Mouse (Mus musculus): ENCODE results near the gene Gls2.
"Not testable (repeated sequence)": the region's sequence is repeated elsewhere in the genome, so short reads cannot be mapped to it uniquely, and the experiment has no call there.

Gls2 gene

DNA sequence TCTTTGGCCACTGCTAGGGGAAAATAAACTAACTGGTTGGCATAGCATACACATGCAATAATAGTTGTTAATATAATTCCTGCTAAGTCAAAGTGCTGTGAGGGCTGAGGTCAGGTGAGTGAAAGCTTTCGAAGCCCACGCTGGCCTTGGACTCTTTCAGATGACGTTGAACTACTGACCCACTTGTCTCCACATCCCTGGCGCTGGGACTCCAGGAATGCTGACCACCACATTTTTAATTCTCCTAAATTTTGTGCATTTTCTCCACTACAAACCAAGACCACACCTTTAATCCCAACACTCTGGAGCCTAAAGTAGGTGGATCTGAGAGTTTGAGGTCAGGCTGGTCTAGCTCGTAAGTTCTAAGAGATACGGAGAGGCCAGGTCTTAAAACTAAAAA, 1.1 kb upstream of the Gls2 start:
- in situ Hi-C loops (cut with MseI, MboI) = no loop called here

DNA sequence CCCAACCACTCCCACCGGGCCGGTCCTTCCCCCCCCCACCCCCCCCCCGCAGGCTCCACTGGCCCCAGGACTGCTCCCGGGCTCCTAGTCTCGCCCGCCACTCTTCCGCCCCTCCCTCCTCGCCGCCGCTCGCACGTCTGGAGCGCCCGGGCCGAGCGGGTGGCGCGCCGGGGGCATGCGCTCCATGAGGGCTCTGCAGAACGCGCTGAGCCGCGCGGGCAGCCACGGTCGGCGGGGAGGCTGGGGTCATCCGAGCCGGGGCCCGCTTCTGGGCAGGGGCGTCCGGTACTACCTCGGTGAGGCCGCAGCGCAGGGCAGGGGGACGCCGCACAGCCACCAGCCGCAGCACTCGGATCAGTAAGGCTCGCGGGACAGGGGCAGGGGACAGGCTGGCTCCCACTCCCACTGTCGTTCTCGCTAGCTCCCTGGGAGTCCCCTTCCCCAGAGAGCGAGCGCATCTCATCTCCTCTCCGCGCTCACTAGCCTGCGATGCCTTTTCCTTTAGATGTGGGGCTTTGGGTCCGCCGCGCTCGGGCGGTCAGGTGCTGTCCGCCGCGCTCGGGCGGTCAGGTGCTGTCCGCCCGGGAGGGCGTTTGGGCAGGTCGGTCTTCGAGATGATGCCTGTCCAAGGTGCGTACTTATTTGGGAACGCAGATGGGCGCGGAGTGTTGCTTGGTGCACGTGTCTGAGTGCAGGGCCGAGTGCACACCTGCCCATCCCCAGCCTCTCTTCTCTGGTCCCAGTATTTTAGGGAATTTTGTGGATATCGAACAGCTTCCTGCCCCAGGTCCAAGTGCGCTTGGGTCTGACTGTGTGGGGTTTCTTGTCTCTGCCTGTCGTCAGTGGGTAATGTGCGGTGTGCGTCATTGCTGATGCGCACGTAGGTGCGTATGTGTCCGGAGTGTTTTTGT, 549 bp downstream of the Gls2 start:
- in situ Hi-C loops (cut with MseI, MboI) = no loop called here

DNA sequence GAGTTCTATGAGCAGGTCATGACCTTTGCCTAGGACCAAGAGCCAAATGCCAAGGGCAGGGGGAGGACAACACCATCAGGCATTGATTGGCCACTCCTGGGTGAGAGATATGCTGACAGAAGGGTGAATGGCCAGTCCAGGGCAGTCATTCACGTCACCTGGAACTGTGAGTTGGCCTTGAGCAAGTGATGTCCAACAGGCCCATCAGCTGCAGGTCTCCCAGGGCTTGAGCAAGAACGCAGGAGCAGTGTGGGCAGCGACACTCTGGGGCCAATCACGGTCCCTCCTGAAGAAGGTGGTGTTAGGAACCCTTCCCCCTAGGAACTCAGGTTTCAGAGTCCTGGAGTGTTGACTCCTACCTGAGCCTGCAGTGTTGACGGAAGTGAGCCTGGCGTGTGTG, 7.6 kb downstream of the Gls2 start:
- in situ Hi-C loops (cut with MseI, MboI) = no loop called here

DNA sequence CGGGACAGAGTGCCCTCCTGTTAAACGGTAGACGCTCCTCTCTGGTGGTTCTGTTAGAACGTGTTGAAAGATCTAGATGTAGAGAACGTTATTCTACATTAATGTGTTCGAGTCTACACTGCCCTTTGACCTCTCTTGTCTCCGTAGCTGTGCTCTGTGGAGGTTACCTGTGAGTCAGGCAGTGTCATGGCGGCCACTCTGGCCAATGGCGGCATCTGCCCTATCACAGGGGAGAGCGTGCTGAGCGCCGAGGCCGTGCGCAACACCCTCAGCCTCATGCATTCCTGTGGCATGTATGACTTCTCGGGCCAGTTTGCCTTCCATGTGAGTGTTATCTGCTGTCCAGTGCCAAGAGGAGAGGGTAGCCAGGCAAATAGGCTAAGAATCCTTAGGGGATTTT, 10.7 kb downstream of the Gls2 start:
- in situ Hi-C loops (cut with MseI, MboI) = no loop called here

DNA sequence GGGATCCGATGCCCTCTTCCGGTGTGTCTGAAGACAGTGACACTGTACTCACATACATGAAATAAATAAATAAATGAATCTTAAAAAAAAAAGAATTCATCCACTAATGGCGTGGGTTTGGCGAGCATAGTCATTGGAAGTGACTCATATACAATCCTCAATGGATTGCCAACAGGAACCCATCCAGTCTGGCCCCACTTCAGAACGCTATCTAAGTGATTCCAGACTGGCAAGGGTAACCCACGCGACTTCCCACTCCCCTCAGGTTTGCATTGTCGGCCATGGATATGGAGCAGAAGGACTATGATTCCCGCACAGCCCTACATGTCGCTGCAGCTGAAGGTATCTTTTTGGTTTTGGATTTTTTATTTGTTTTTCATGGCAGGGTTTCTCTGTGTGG, 14.1 kb downstream of the Gls2 start:
- in situ Hi-C loops (cut with MseI, MboI) = no loop called here

DNA sequence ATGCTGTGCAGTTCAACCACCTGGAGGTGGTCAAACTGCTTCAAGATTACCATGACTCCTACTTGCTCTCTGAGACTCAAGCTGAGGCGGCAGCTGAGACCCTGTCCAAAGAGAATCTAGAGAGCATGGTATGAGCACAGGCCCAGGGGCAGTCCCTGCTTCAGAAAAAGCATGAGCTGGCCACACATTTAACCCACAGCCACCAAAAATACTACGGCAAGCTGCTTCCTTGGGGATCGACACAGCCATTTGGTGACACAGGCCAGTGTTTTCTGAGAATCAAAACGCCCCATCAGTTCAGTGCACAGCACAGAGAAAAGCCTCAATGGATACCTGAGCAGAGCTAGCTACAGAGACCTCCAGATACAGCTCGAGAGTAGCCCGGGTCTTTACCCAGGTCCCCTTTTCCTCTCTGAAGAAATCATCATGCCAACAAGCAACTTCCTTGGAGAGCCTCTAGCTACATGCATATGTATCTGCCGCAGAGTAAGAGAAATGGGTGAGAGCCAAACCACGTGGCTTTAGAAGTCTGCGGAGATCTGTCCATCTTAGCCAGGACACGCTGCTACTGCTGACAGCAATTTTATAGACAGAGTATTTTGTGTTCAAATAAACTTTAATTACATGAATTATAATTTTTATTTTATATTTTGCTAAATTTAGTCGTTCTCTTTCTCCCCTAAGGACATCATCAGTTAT, 15.2 kb downstream of the Gls2 start:
- in situ Hi-C loops (cut with MseI, MboI) = no loop called here

DNA sequence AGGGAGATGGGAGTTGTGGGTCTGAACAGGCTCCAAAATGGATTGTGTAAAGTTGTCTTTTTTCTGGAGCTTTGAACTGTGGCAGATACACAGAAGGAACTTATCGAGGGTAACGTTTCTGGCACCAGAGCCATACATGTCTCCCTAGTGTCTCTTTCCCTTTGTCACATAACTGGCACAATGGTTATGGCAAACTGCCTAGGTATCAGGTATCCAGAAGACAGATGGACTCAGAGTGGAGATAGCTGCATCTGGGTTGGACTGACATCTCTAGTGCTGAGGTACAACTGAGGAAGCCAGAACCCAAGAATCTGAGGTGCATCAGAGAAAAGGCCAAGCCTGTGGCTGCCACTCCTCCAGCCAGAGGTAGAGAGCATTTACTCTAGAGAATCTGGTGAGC, 15.9 kb downstream of the Gls2 start:
- in situ Hi-C loops (cut with MseI, MboI) = no loop called here

DNA sequence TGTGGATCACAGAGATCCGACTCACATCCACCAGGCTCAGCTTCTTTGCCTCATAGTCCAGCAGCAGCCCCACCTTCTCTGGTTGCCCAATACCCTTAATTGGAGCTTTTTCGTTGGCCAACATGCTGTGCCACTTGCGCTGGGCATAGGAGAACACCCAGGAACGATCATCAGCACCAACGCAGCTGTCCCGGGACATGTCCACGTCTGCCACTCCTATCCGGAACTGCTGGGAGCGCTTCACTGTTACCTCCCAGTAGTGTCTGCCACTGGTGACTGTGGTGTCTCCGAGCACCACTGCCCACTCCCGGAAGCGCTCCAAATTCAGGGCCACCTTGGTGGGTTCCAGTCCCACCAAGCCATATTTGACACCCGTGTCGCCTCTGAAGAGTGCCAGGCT, 16.7 kb downstream of the Gls2 start:
- in situ Hi-C loops (cut with MseI, MboI) = no loop called here

DNA sequence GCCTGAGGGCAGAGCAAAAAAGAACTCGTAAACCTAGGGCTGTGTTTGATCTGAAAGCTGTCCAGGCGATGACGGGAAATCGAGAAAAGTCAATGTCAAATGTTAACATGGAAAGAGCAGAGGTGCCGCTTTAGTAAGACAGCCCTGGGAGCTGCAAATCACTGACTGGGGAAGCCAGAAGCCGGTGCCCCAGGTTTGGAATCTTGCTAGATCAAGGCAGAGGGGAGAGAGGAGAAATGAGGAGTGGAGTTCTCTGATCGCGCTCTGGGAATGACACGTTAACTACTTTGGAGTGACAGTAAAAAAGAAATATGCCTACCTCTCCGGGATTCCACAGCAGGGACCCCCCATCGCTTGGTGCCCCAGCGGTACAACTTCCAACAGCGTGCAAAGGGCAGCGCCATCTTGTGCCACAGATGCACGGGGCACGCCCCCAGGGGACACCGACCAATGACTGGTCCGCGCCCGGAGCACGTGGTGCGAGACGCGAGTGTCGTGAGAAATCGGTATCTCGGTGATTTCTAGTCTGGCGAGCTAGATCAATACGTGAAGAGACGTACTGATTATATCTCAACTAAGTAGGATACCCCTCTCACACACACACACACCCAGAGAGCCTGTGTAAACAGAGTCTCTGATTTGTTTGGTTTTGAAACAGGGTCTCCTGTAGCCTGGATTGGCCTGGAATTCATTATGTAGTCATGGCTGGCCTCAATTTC, 17.3 kb downstream of the Gls2 start, which contains the start of gene Spryd4:
Gene Spryd4 (minus strand): TSS at position 418 of the 719 bp plus-strand sequence.
- in situ Hi-C loops (cut with MseI, MboI) = no loop called here

DNA sequence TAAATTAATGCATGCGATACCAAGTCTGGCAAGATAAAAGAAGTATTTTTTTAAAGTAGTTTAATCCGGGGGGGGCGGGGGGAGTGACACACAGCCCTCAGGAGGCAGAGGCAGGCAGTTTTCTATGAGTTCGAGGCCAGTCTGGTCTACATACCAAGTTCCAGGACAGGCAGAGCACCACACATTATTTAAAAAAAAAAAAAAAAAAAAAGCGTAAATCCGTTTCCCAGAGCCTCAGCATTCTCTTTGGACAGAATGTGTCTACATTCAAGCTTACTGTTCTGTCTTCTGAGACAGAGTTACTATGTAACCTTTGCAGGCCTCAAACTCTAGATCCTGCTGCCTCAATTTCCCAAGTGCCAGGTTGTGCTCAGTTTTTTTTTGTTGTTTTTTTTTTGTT, 17.9 kb downstream of the Gls2 start:
- in situ Hi-C loops (cut with MseI, MboI) = no loop called here

DNA sequence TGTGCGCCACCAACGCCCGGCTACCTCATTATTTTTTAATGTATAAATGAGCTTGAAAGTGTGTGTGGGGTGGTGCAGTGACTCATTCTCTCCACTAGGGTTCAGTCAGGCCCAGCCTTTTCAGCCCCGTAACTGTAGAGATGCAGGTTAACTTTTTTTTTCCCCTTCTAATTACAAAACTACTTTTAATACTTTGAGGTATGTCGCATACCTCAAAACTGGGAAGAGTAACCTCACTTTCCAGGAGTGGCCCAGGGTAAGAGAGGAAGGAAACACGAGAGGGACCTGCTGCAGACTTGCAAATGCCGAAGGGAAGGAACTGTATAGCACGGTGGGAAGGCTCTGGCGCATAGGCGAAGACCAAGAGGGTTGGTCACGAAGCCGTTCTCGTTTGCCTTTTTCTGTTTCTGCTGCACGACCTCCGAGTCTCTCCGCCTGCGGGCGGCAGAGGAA, 18.6 kb downstream of the Gls2 start:
- in situ Hi-C loops (cut with MseI, MboI) = no loop called here

DNA sequence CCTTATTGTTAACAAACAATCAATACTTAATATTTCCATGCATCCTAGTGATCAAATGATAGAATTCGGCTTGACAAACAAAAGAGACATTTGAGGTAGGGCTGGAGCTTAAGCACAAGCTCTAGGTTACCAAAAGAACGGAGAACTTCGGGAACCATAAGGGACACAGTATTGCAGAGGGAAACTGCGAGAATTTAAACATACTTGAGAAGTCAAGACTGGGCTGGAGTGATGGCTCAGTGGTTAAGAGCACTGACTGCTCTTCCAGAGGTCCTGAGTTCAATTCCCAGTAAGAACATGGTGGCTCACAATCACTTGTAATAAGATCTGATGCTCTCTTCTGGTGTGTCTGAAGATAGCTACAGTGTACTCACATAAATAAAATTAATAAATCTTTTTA, 19.9 kb downstream of the Gls2 start:
- in situ Hi-C loops (cut with MseI, MboI) = not testable (repeated sequence)

DNA sequence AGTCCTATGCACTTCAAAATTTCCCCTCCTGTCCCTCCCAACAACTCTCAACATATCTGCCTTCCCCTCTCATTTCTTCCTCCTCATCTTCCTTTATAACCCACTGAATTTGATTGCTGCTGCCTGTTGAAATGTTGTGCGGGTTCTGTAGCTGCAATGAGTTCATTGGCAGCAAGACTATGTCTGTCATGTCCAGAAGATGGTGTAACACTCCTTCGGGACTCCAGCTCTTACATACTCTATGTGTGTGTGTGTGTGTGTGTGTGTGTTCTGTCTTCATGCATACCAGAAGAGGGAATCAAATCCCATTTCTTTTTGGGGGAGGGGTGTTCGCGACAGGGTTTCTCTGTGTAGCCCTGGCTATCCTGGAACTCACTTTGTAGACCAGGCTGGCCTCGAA, 20.7 kb downstream of the Gls2 start:
- in situ Hi-C loops (cut with MseI, MboI) = no loop called here

DNA sequence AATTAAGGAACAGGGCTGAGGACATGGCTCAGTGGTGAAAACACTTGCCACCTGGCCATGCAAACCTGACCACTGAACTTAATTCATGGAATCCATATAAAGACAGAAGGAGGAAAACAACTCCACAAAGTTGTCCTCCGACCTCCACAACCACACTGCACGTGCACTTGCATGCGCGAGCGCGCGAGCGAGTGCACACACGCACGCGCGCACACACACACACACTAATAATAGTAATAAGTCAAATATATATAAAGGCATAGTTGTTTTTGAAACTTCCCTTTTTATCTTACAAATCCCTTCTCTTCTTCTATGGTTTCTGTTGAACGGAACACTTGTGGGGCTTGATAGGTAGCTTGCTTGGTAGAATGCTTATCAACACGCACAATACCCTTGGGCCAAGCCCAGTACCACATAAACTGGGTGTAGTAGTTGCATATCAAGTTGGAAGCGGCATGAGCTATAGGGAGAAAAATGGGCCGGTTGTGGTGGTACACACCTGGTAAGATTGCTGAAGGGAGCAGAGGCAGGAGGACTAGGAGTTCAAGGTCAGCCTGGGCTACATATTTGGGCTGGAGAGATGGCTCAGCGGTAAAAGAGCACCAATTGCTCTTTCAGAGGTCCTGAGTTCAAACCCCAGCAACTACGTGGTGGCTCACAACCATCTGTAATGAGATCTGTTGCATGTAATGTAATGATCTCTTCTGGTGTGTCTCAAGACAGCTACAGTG, 24.3 kb downstream of the Gls2 start:
- in situ Hi-C loops (cut with MseI, MboI) = no loop called here

DNA sequence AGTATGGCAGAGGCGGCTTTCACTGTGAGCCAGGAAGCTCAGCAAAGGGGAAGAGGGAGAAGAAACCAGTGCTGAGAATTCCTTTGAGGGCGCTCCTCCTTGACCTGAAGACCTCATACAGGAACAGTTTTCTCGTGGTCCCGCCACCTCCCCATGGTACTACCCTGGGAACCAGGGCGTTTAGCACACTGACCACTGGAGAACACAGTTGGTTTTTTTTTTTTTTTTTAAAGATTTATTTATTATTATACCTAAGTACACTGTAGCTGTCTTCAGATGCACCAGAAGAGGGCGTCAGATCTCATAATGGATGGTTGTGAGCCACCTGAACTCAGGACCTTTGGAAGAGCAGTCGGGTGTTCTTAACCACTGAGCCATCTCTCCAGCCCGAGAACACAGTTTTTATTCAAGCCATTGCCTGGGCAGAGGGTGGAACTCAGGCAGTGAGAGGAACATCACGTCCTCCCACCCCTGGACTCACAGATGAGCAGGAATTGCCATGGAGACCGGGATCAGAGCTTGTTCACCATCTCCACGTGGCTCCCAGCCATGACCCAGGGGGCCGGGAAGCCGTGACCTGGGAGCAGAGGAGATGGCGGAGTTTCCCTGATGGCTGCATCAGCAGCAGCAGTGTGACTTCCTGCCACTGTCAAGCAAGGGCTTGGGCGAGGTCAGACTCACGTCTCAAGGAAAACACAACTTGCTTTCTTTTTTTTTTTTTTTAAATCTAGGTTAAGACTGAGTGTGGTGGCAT, 27.5 kb downstream of the Gls2 start:
- in situ Hi-C loops (cut with MseI, MboI) = no loop called here

DNA sequence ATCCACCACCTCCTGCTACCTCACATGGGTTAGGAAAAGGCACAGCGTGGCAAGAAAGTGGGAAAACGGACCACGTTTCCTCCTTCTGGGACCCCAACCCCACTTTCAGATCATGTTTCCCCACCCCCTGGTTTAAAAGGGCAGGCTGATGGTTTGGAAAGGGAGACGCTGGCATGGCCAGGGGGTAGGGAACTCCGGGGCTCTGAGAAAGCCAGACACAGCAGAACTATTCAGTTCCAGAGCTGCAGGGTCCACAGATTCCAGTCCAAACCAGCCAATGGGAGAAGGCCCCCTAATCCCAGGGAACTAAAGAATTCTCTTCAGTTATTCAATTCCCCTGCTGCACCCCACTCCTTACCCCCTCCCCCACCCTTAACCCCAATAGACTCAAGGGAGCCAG, 30.8 kb downstream of the Gls2 start:
- in situ Hi-C loops (cut with MseI, MboI) = no loop called here

DNA sequence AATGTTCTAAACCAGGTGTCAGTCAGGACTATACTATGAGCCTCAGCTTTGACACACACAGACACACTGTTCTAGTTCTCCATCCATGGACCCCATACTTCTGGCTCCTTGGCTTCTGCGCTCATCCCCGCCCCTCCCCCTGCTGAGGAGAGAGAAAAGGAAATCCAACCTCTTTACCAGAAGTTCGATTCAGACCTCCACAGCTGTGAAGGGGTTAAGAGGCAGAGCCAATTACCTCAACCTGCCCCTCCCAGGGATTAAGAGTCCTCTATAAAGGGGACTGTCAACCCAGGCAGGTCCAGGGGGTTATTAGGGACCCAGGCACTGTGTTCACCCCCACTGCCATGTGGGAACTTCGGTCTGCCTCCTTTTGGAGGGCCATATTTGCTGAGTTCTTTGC, 31.3 kb downstream of the Gls2 start, which contains the start of gene Mip:
Gene Mip (plus strand): TSS at position 301 of the 400 bp plus-strand sequence.
- in situ Hi-C loops (cut with MseI, MboI) = no loop called here

DNA sequence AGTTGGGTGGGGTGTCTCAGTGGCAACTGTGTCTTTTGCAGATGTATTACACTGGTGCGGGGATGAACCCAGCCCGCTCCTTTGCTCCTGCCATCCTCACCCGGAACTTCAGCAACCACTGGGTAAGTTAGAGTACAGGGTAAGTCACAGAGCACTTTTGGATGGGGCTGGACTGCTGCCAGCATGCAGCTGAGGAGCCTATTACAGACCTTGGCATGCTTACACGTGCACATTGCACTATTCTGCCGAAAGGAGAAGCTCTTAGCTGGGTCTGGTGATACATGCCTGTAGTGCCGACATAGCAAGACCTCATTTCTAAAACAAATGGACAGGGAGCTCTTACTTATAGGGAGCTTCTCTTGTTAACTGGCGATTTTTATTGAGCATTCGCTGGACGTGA, 33.3 kb downstream of the Gls2 start:
- in situ Hi-C loops (cut with MseI, MboI) = no loop called here

DNA sequence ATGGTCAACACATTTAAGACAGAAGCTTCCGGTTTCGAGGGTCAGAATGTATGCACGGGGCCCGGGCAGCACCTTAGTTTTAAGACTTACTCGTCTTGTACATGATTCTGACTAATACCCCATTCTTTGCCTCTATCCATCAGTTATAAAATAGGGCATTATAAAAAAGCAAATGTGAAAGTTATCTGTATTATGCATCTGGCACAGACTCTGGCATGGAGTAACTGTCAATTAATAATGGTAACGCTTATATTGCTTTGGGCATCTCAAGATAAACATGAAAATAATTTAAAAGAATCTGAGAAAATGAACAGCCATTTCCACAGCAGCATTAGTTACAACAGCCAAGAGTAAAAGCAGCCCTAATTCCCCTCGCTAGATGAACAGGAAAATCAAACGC, 33.8 kb downstream of the Gls2 start:
- in situ Hi-C loops (cut with MseI, MboI) = no loop called here

DNA sequence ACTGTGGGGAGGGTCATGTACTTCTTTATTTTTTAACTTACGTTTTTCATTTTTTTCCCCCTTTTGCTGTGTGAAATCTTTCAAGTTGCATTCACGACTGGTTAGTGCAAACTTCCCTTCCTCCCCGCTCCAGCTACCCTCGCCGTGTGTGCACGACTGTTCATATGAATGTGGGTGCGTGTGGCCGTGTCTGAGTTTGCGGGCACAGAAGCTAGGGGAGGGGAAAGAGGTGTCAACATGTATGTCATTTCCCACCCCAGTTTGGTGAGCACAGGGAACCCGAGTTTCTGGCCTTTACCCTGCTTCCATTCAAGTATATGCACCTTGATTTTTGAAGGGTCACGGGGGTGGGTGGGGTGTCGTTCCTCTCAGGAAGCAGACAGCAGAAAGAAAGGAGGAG, 36.3 kb downstream of the Gls2 start:
- in situ Hi-C loops (cut with MseI, MboI) = no loop called here

DNA sequence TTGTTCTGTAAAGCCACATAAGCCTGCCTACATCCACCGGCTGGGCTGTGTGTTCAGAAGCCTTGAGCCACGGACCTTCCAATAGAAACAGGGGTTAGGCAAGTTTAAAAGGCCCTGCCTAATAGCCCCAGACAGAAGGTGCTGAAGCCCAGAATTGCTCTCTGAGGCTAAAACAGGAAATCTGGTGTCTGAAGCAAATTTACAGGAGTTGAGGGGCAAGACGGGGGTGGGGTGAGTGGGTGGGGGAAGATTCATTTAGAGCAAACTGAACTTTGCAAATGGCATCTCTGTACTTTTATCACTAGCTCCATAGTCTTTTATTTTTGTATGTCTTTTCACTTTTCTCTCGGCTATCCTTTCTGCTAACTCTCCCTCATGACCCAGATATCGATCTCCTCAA, 36.9 kb downstream of the Gls2 start:
- in situ Hi-C loops (cut with MseI, MboI) = no loop called here

Data from mouse trophoblast stem cell (cell line).